Mouse (Mus musculus) neural tube, embryonic 11.5 days (tissue): ENCODE measurements around the gene Sox30. TPM values are rescaled to one million over a fixed set of nuclear protein-coding genes. Genes with fewer than 3 reads are reported as not detected.

Experiments
- ATAC-seq: fragments of 200-750 bp; cut with Nextera tagmentation; 2 replicates; pipeline ENCODE4 v1.8.0; 2017; ENCODE audit warnings: moderate number of reproducible peaks, mild to moderate bottlenecking, moderate TSS enrichment, moderate library complexity; ENCODE audit not compliant: insufficient read depth, low FRiP score, low TSS enrichment
- DNase-seq: peaks from one replicate; pipeline ENCODE4 v3.0.0-alpha.2; 2015; ENCODE audit warnings: low spot score
- H3K27ac ChIP-seq: fragments of 300-500 bp; sonication (generic); 2 replicates; pipeline ENCODE4 v1.5.1; 2014; ENCODE audit warnings: low read depth, mild to moderate bottlenecking, low read length
- H3K27me3 ChIP-seq: fragments of 300-500 bp; sonication (generic); 2 replicates; pipeline ENCODE4 v1.6.1; 2014; ENCODE audit warnings: mild to moderate bottlenecking, low read length, mixed read lengths; ENCODE audit not compliant: control insufficient read depth, insufficient read depth
- H3K36me3 ChIP-seq: fragments of 300-500 bp; sonication (generic); 2 replicates; pipeline ENCODE4 v1.6.1; 2014; ENCODE audit warnings: mild to moderate bottlenecking, low read length, moderate library complexity, mixed read lengths; ENCODE audit not compliant: control insufficient read depth, insufficient read depth
- H3K4me1 ChIP-seq: fragments of 300-500 bp; sonication (generic); 2 replicates; pipeline ENCODE4 v1.6.1; 2014; ENCODE audit warnings: low read length, mixed read lengths; ENCODE audit not compliant: control insufficient read depth, insufficient read depth
- H3K4me2 ChIP-seq: fragments of 300-500 bp; sonication (generic); 2 replicates; pipeline ENCODE4 v1.6.1; 2014; ENCODE audit warnings: low read depth, mild to moderate bottlenecking, moderate library complexity
- H3K4me3 ChIP-seq: fragments of 300-500 bp; sonication (generic); 2 replicates; pipeline ENCODE4 v1.5.1; 2014; ENCODE audit warnings: low read depth, low read length
- H3K9ac ChIP-seq: fragments of 300-500 bp; sonication (generic); 2 replicates; pipeline ENCODE4 v1.6.1; 2014; ENCODE audit warnings: mild to moderate bottlenecking, low read length
- H3K9me3 ChIP-seq: fragments of 300-500 bp; sonication (generic); 2 replicates; pipeline ENCODE4 v1.6.1; 2016; ENCODE audit warnings: low read length; ENCODE audit not compliant: control insufficient read depth
- WGBS: fragments of 180-500 bp; shearing (Covaris S2); extraction: QIAGEN DNeasy Blood & Tissue Kit; methylation state at CpG from one replicate; pipeline ENCODE4 v1.1.7; 2014; 5-methylcytosine and 5-hydroxymethylcytosine counted together
- polyA plus RNA-seq: library from polyadenylated mRNA; unstranded; fragments of >200 nt; fragmentation: Nextera tagmentation; extraction: Ambion mirVana; gene quantifications from 2 replicates; pipeline ENCODE4 v1.2.1, GENCODE M21; 2014

The Sox30 gene
- polyA plus RNA-seq, 1 experiment from 2014 or later, result 0.09 TPM

GRCm38 (mm10) chr11:46056770-46057411 is 76.8 kb downstream of the Sox30 start:
- H3K36me3 ChIP-seq, result no peaks in the 10 kb centered on the region

GRCm38 (mm10) chr11:46058011-46058410 is 77.9 kb downstream of the Sox30 start:
- Histone ChIP-seq H3K4me3 (no peak overlapping the region), H3K36me3 (no peaks in the 10 kb centered on the region), H3K9ac (no peak overlapping the region), H3K4me2 (peak overlapping the region; percentile 53; the same call in 1 of the 2 replicates), H3K9me3 (no peaks in the 10 kb centered on the region), H3K27me3 (no peaks in the 10 kb centered on the region), H3K4me1 (no peaks in the 10 kb centered on the region), H3K27ac (no peak overlapping the region)
- ATAC-seq (no peak), DNase-seq (no peak)
- 43% methylated on average over 9 of the region's 9 CpGs for WGBS

More at GRCm38 (mm10) chr11:46056770-46057411, 76.8 kb downstream of the Sox30 start:
- H3K27me3 ChIP-seq, result no peaks in the 10 kb centered on the region
- H3K4me3 ChIP-seq, result peak overlapping the region; percentile 44
- ATAC-seq, result no peak; the same call in 1 of the 2 replicates
- peak overlapping the region; percentile 72 for H3K27ac ChIP-seq
- peak overlapping the region; percentile 53 for H3K4me2 ChIP-seq
- H3K9ac ChIP-seq, result peak overlapping the region; percentile 58
- no peaks in the 10 kb centered on the region for H3K9me3 ChIP-seq
- 2% methylated on average over 25 of the region's 25 CpGs for WGBS
- no peaks in the 10 kb centered on the region for H3K4me1 ChIP-seq
- DNase-seq, result peak; percentile 54

GRCm38 (mm10) chr11:46058916-46059315 is 78.8 kb downstream of the Sox30 start:
- Histone ChIP-seq H3K4me1 (no peaks in the 10 kb centered on the region), H3K4me2 (no peak overlapping the region), H3K9ac (no peak overlapping the region), H3K27ac (no peak overlapping the region), H3K4me3 (no peak overlapping the region), H3K27me3 (no peaks in the 10 kb centered on the region), H3K9me3 (no peaks in the 10 kb centered on the region), H3K36me3 (no peaks in the 10 kb centered on the region)
- ATAC-seq, result no peak
- no peak for DNase-seq
- 99% methylated on average over 4 of the region's 4 CpGs for WGBS

GRCm38 (mm10) chr11:46059887-46060650 is 80.0 kb downstream of the Sox30 start:
- no peaks in the 10 kb centered on the region for H3K27me3 ChIP-seq
- H3K4me2 ChIP-seq, result no peak overlapping the region
- WGBS, result 67% methylated on average over 8 of the region's 8 CpGs
- H3K9ac ChIP-seq, result no peak overlapping the region
- no peaks in the 10 kb centered on the region for H3K9me3 ChIP-seq
- no peak for ATAC-seq
- H3K36me3 ChIP-seq, result no peaks in the 10 kb centered on the region
- DNase-seq, result no peak
- no peaks in the 10 kb centered on the region; the same call in 1 of the 2 replicates for H3K4me1 ChIP-seq
- H3K4me3 ChIP-seq, result no peak overlapping the region
- no peak overlapping the region for H3K27ac ChIP-seq

- no peak for ATAC-seq
- Histone ChIP-seq H3K27me3 (no peaks in the 10 kb centered on the region), H3K27ac (no peak overlapping the region), H3K9me3 (no peaks in the 10 kb centered on the region), H3K9ac (no peak overlapping the region), H3K4me2 (no peak overlapping the region), H3K36me3 (no peaks in the 10 kb centered on the region), H3K4me3 (no peak overlapping the region), H3K4me1 (no peaks in the 10 kb centered on the region; the same call in 1 of the 2 replicates)
- 61% methylated on average over 5 of the region's 5 CpGs for WGBS
- DNase-seq, result no peak
Observed at GRCm38 (mm10) chr11:46060651-46061020, 80.5 kb downstream of the Sox30 start.

- Histone ChIP-seq H3K27ac (no peak overlapping the region), H3K4me3 (no peak overlapping the region), H3K4me1 (no peaks in the 10 kb centered on the region; the same call in 1 of the 2 replicates), H3K4me2 (no peak overlapping the region), H3K27me3 (no peaks in the 10 kb centered on the region), H3K9ac (no peak overlapping the region), H3K36me3 (no peaks in the 10 kb centered on the region), H3K9me3 (no peaks in the 10 kb centered on the region)
- ATAC-seq (no peak), DNase-seq (no peak)
- 70% methylated on average over 6 of the region's 6 CpGs for WGBS
Observed at GRCm38 (mm10) chr11:46061776-46062445, 81.8 kb downstream of the Sox30 start.

- WGBS, result 60% methylated on average over 4 of the region's 4 CpGs
- ATAC-seq, result no peak
- Histone ChIP-seq H3K4me2 (no peak overlapping the region), H3K36me3 (no peaks in the 10 kb centered on the region), H3K4me3 (no peak overlapping the region), H3K9ac (no peak overlapping the region), H3K27me3 (no peaks in the 10 kb centered on the region), H3K9me3 (no peaks in the 10 kb centered on the region), H3K4me1 (no peaks in the 10 kb centered on the region; the same call in 1 of the 2 replicates), H3K27ac (no peak overlapping the region)
- DNase-seq, result no peak
Observed at GRCm38 (mm10) chr11:46062569-46062968, 82.5 kb downstream of the Sox30 start.

- Histone ChIP-seq H3K4me3 (no peak overlapping the region), H3K4me1 (no peaks in the 10 kb centered on the region; the same call in 1 of the 2 replicates), H3K36me3 (no peaks in the 10 kb centered on the region), H3K27ac (no peak overlapping the region), H3K9ac (no peak overlapping the region), H3K9me3 (no peaks in the 10 kb centered on the region), H3K4me2 (no peak overlapping the region), H3K27me3 (no peaks in the 10 kb centered on the region)
- DNase-seq (no peak), ATAC-seq (no peak)
- WGBS, result 74% methylated on average over 9 of the region's 9 CpGs
Observed at GRCm38 (mm10) chr11:46062993-46063731, 83.1 kb downstream of the Sox30 start.
